Mouse (Mus musculus): ENCODE data around the gene Nrsn2. TPM values are rescaled to one million over a fixed set of nuclear protein-coding genes. Genes with fewer than 3 reads are reported as not detected.
"Not testable (repeated sequence)": the region's sequence is repeated elsewhere in the genome, so short reads cannot be mapped to it uniquely, and the experiment has no call there.

The Nrsn2 gene
- polyA plus RNA-seq, 1 experiment from 2014 or later = 12.5 TPM

GRCm38 (mm10) chr2:152373547-152373946, 2.9 kb downstream of the Nrsn2 start:
- no peak overlapping the region for H3K4me3 ChIP-seq
- H3K9me3 ChIP-seq = no peaks in the 10 kb centered on the region
- 87% methylated on average over 9 of the region's 9 CpGs for WGBS
- ATAC-seq (ENCODE audit: low FRiP score, low read depth) = no peak
- H3K27ac ChIP-seq (replicated peaks) = no peak overlapping the region
- no peak overlapping the region for H3K9ac ChIP-seq (replicated peaks)
- no peaks in the 10 kb centered on the region for H3K36me3 ChIP-seq
- H3K4me1 ChIP-seq = peaks cover 28% of the 10 kb centered on the region
- no peak overlapping the region for H3K4me2 ChIP-seq (replicated peaks)
- H3K27me3 ChIP-seq = no peaks in the 10 kb centered on the region

GRCm38 (mm10) chr2:152372661-152373060, 3.8 kb downstream of the Nrsn2 start:
- no peak for ATAC-seq (ENCODE audit: low FRiP score, low read depth)
- Histone ChIP-seq H3K9ac (replicated peaks) (no peak overlapping the region), H3K9me3 (no peaks in the 10 kb centered on the region), H3K4me1 (peaks cover 28% of the 10 kb centered on the region), H3K27ac (replicated peaks) (no peak overlapping the region), H3K27me3 (no peaks in the 10 kb centered on the region), H3K4me2 (replicated peaks) (no peak overlapping the region), H3K36me3 (no peaks in the 10 kb centered on the region), H3K4me3 (no peak overlapping the region)
- WGBS = 59% methylated on average over 4 of the region's 4 CpGs

GRCm38 (mm10) chr2:152372104-152372503, 4.3 kb downstream of the Nrsn2 start:
- ATAC-seq (ENCODE audit: low FRiP score, low read depth) = no peak
- Histone ChIP-seq H3K36me3 (no peaks in the 10 kb centered on the region), H3K4me3 (no peak overlapping the region), H3K27me3 (no peaks in the 10 kb centered on the region; the same call in 1 of the 2 replicates), H3K4me2 (replicated peaks) (no peak overlapping the region), H3K9ac (replicated peaks) (no peak overlapping the region), H3K9me3 (no peaks in the 10 kb centered on the region), H3K4me1 (peaks cover 28% of the 10 kb centered on the region), H3K27ac (replicated peaks) (no peak overlapping the region)
- 83% methylated on average over 7 of the region's 7 CpGs for WGBS

GRCm38 (mm10) chr2:152368532-152369140, 7.8 kb downstream of the Nrsn2 start:
- no peaks in the 10 kb centered on the region for H3K9me3 ChIP-seq
- peaks cover 4% of the 10 kb centered on the region; the same call in 1 of the 2 replicates for H3K4me1 ChIP-seq
- H3K9ac ChIP-seq (replicated peaks) = no peak overlapping the region
- no peaks in the 10 kb centered on the region; the same call in 1 of the 2 replicates for H3K27me3 ChIP-seq
- ATAC-seq (ENCODE audit: low FRiP score, low read depth) = peak; percentile 64
- H3K4me3 ChIP-seq = no peak overlapping the region
- H3K27ac ChIP-seq (replicated peaks) = no peak overlapping the region
- no peaks in the 10 kb centered on the region for H3K36me3 ChIP-seq
- 33% methylated on average over 14 of the region's 14 CpGs for WGBS
- 0 out of 2 replicates have a peak overlapping the region, but pooled peaks have one; percentile 17 for H3K4me2 ChIP-seq (replicated peaks)

GRCm38 (mm10) chr2:152367917-152368316, 8.5 kb downstream of the Nrsn2 start:
- Histone ChIP-seq H3K4me3 (no peak overlapping the region), H3K4me2 (replicated peaks) (no peak overlapping the region), H3K27ac (replicated peaks) (no peak overlapping the region), H3K36me3 (no peaks in the 10 kb centered on the region), H3K4me1 (peaks cover 6% of the 10 kb centered on the region; the same call in 1 of the 2 replicates), H3K27me3 (no peaks in the 10 kb centered on the region; the same call in 1 of the 2 replicates), H3K9me3 (no peaks in the 10 kb centered on the region), H3K9ac (replicated peaks) (no peak overlapping the region)
- 85% methylated on average over 5 of the region's 5 CpGs for WGBS
- ATAC-seq (ENCODE audit: low FRiP score, low read depth) = no peak

DNA sequence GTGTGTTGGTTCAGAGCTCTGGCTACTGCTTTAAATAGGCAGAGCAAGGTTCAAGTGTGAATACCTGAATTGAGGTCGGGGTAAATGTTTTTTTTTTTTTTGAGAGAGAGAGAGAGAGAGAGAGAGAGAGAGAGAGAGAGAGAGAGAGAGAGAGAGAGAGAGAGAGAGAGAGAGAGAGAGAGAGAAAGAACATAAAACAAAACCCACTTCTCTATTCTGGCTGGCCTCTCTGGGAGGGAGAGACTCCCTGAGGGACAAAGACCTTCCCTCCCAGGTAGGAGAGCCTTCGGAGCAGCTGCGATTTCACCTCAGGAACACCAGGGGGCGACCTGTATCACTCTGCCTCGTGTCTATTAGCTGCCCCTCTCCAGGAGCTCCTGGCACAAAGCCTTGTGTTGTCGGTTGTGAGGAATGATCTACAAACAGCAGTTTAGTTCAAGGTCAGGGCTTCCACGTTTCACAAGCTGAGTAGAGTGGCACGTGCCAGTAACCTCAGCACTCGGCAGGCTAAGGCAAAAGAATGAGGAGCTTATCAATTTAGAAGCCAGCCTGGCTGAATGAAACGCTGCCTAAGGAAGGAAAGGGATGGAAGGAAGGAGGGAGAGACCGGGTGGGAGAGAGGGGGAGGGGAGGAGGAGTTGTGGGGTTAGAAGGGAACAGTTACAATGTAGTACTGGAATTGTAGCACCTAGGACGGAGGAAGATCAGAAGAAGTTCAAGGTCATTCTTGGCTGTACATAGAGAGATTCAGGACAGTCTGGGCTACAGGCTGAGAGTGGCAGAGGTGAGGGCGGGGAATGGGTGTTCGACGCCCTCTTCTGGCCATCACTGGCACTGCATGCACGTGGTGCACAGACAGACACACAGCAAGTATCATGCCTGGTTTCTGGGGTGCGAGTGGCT, 12.9 kb downstream of the Nrsn2 start:
- Histone ChIP-seq H3K36me3 (no peaks in the 10 kb centered on the region), H3K27ac (replicated peaks) (peak overlapping the region; percentile 63), H3K9ac (replicated peaks) (no peak overlapping the region), H3K27me3 (no peaks in the 10 kb centered on the region; the same call in 1 of the 2 replicates), H3K4me2 (replicated peaks) (peak overlapping the region; percentile 25), H3K4me3 (no peak overlapping the region), H3K9me3 (no peaks in the 10 kb centered on the region), H3K4me1 (peaks cover 6% of the 10 kb centered on the region; the same call in 1 of the 2 replicates)
- peak; percentile 70 for ATAC-seq (ENCODE audit: low FRiP score, low read depth)
- WGBS = 11% methylated on average over 17 of the region's 17 CpGs

- Histone ChIP-seq H3K36me3 (no peaks in the 10 kb centered on the region), H3K9me3 (no peaks in the 10 kb centered on the region), H3K9ac (replicated peaks) (no peak overlapping the region), H3K27me3 (no peaks in the 10 kb centered on the region), H3K4me2 (replicated peaks) (no peak overlapping the region), H3K4me3 (no peak overlapping the region), H3K4me1 (peaks cover 6% of the 10 kb centered on the region; the same call in 1 of the 2 replicates), H3K27ac (replicated peaks) (no peak overlapping the region)
- no peak for ATAC-seq (ENCODE audit: low FRiP score, low read depth)
- WGBS = 86% methylated on average over 8 of the region's 8 CpGs
These were observed 15.2 kb downstream of the Nrsn2 start for GRCm38 (mm10) chr2:152361193-152361592.

- 65% methylated on average over 7 of the region's 7 CpGs for WGBS
- H3K27me3 ChIP-seq = no peaks in the 10 kb centered on the region
- H3K4me2 ChIP-seq (replicated peaks) = no peak overlapping the region
- peaks cover 6% of the 10 kb centered on the region; the same call in 1 of the 2 replicates for H3K4me1 ChIP-seq
- no peak overlapping the region for H3K27ac ChIP-seq (replicated peaks)
- no peaks in the 10 kb centered on the region for H3K36me3 ChIP-seq
- no peak overlapping the region for H3K4me3 ChIP-seq
- ATAC-seq (ENCODE audit: low FRiP score, low read depth) = no peak
- no peaks in the 10 kb centered on the region for H3K9me3 ChIP-seq
- H3K9ac ChIP-seq (replicated peaks) = peak overlapping the region; percentile 28; the same call in 1 of the 2 replicates
These were observed 16.1 kb downstream of the Nrsn2 start for GRCm38 (mm10) chr2:152360271-152360775.

- Histone ChIP-seq H3K27me3 (no peaks in the 10 kb centered on the region), H3K9ac (replicated peaks) (no peak overlapping the region), H3K4me2 (replicated peaks) (no peak overlapping the region), H3K27ac (replicated peaks) (no peak overlapping the region), H3K9me3 (no peaks in the 10 kb centered on the region), H3K4me3 (no peak overlapping the region), H3K36me3 (no peaks in the 10 kb centered on the region), H3K4me1 (peaks cover 6% of the 10 kb centered on the region; the same call in 1 of the 2 replicates)
- no peak for ATAC-seq (ENCODE audit: low FRiP score, low read depth)
- WGBS = 74% methylated on average over 5 of the region's 5 CpGs
These were observed 16.8 kb downstream of the Nrsn2 start for GRCm38 (mm10) chr2:152359616-152360015.

DNA sequence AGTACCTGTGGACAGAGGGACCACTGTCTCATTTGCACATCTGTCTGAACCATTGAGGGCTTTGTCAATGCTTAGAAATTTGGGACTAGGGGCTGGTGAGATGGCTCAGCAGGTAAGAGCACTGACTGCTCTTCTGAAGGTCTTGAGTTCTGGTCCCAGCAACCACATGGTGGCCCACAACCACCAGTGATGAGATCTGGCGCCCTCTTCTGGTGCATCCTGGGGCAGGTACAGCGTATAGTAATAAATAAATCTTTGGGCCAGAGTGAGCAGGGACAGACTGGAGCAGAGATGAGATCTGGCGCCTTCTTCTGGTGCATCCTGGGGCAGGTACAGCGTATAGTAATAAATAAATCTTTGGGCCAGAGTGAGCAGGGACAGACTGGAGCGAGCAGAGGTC, 17.5 kb downstream of the Nrsn2 start:
- not testable (repeated sequence) for H3K27me3 ChIP-seq; H3K36me3 ChIP-seq; ATAC-seq (ENCODE audit: low FRiP score, low read depth); H3K27ac ChIP-seq (replicated peaks); H3K4me1 ChIP-seq; H3K4me3 ChIP-seq; H3K4me2 ChIP-seq (replicated peaks); H3K9me3 ChIP-seq; H3K9ac ChIP-seq (replicated peaks)
- 76% methylated on average over 5 of the region's 5 CpGs for WGBS

DNA sequence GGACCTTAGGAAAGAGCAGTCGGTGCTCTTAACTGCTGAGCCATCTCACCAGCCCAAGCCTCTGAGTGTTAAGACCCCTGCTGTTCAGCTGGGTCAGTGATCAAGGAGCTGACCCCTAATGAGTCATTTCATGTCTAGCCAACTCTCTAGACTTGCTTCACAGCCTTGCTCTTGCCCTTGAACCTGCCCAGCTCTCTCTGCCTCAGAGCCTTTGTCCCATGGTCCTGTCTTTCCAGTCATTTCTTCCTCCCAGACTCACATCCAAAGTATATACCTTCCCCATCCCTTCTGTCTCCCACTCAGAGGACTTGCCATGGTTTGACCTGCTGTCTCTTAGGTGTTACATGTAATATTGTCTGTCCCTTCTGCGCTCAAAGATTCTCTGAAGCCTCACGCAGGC, 19.2 kb downstream of the Nrsn2 start:
- H3K36me3 ChIP-seq = no peaks in the 10 kb centered on the region
- WGBS = 94% methylated on average over 3 of the region's 3 CpGs
- no peak overlapping the region for H3K4me3 ChIP-seq
- ATAC-seq (ENCODE audit: low FRiP score, low read depth) = no peak
- H3K9ac ChIP-seq (replicated peaks) = no peak overlapping the region
- H3K9me3 ChIP-seq = no peaks in the 10 kb centered on the region
- no peaks in the 10 kb centered on the region for H3K27me3 ChIP-seq
- no peak overlapping the region for H3K4me2 ChIP-seq (replicated peaks)
- H3K4me1 ChIP-seq = no peaks in the 10 kb centered on the region
- H3K27ac ChIP-seq (replicated peaks) = no peak overlapping the region
